Mouse (Mus musculus): ENCODE data around the gene Olfr907.

- TF ChIP-seq ZC3H11A (IDR thresholded peaks at IDR 0.05; ENCODE audit: low read depth, low read length) (no peak), GABPA (IDR thresholded peaks at IDR 0.05; ENCODE audit: low read depth, low read length) (no peak), MAX (IDR thresholded peaks at IDR 0.05; ENCODE audit: low read length) (no peak), CTCF (IDR thresholded peaks at IDR 0.05 in 2 of 3, conservative IDR thresholded peaks at IDR 0.05 in 1 of 3; ENCODE audit: control insufficient read depth in 1 of 3, insufficient read depth in 1 of 3, low read depth in 2 of 3, low read length in 3 of 3, poor library complexity in 1 of 3, severe bottlenecking in 1 of 3) (no peak), HCFC1 (IDR thresholded peaks at IDR 0.05; ENCODE audit: low read depth, low read length) (no peak)
Observed at GRCm38 (mm10) chr9:38486785-38487184, 8.8 kb upstream of the Olfr907 start, which contains the start of gene Olfr906.
